Mouse (Mus musculus): Measurements from ENCODE around the gene Slc39a2. TPM values are rescaled to one million over a fixed set of nuclear protein-coding genes. Genes with fewer than 3 reads are reported as not detected.
"Not testable (repeated sequence)": the region's sequence is repeated elsewhere in the genome, so short reads cannot be mapped to it uniquely, and the experiment has no call there.

Slc39a2 gene
- polyA plus RNA-seq, 1 experiment from 2014 or later: 1.5 TPM

- H3K4me3 ChIP-seq: no peak overlapping the region
- no peaks in the 10 kb centered on the region for H3K27me3 ChIP-seq
- no peak overlapping the region for H3K4me2 ChIP-seq
- H3K36me3 ChIP-seq: no peaks in the 10 kb centered on the region
- WGBS: 86% methylated on average over 16 of the region's 16 CpGs
- no peak overlapping the region for H3K9ac ChIP-seq
- H3K9me3 ChIP-seq: no peaks in the 10 kb centered on the region
- H3K27ac ChIP-seq (replicated peaks): no peak overlapping the region
- ATAC-seq (ENCODE audit: low read depth): peak; percentile 52; the same call in 1 of the 2 replicates
- no peaks in the 10 kb centered on the region for H3K4me1 ChIP-seq (replicated peaks)
Measured at GRCm38 (mm10) chr14:51921759-51922570, 29.3 kb downstream of the Slc39a2 start.

- Histone ChIP-seq H3K27me3 (no peaks in the 10 kb centered on the region), H3K4me3 (no peak within 1 kb of the TSS), H3K36me3 (no peaks in the 10 kb centered on the region), H3K27ac (replicated peaks) (no peak within 1 kb of the TSS), H3K4me1 (replicated peaks) (no peaks in the 10 kb centered on the region), H3K4me2 (no peak within 1 kb of the TSS), H3K9ac (no peak within 1 kb of the TSS), H3K9me3 (no peaks in the 10 kb centered on the region)
- 91% methylated on average over 7 of the region's 7 CpGs for WGBS
- ATAC-seq (ENCODE audit: low read depth): no peak
Measured at GRCm38 (mm10) chr14:51922571-51922865, 29.8 kb downstream of the Slc39a2 start, which contains the start of gene Rnase13. Gene Rnase13, minus strand, starts transcription at chr14:51922773.

GRCm38 (mm10) chr14:51922910-51923309 lies 30.2 kb downstream of the Slc39a2 start:
- Histone ChIP-seq H3K9ac (no peak overlapping the region), H3K36me3 (no peaks in the 10 kb centered on the region), H3K27ac (replicated peaks) (no peak overlapping the region), H3K4me2 (no peak overlapping the region), H3K27me3 (no peaks in the 10 kb centered on the region), H3K9me3 (no peaks in the 10 kb centered on the region), H3K4me3 (no peak overlapping the region), H3K4me1 (replicated peaks) (no peaks in the 10 kb centered on the region)
- WGBS: 83% methylated on average over 2 of the region's 2 CpGs
- no peak for ATAC-seq (ENCODE audit: low read depth)

- no peaks in the 10 kb centered on the region for H3K9me3 ChIP-seq
- H3K27me3 ChIP-seq: no peaks in the 10 kb centered on the region
- no peak overlapping the region for H3K27ac ChIP-seq (replicated peaks)
- H3K4me3 ChIP-seq: no peak overlapping the region
- H3K4me1 ChIP-seq (replicated peaks): no peaks in the 10 kb centered on the region
- no peak overlapping the region for H3K4me2 ChIP-seq
- H3K9ac ChIP-seq: no peak overlapping the region
- no peaks in the 10 kb centered on the region for H3K36me3 ChIP-seq
- ATAC-seq (ENCODE audit: low read depth): no peak
- WGBS: 77% methylated on average over 4 of the region's 4 CpGs
Measured at GRCm38 (mm10) chr14:51923492-51923891, 30.8 kb downstream of the Slc39a2 start.

- H3K27me3 ChIP-seq; H3K27ac ChIP-seq (replicated peaks); H3K4me1 ChIP-seq (replicated peaks); H3K9me3 ChIP-seq; H3K4me2 ChIP-seq; H3K9ac ChIP-seq; H3K36me3 ChIP-seq; ATAC-seq (ENCODE audit: low read depth); H3K4me3 ChIP-seq: not testable (repeated sequence)
- 96% methylated on average over 11 of the region's 11 CpGs for WGBS
Measured at GRCm38 (mm10) chr14:51926930-51927329, 34.2 kb downstream of the Slc39a2 start.

GRCm38 (mm10) chr14:51929309-51929943 lies 36.7 kb downstream of the Slc39a2 start:
- no peaks in the 10 kb centered on the region for H3K9me3 ChIP-seq
- H3K27me3 ChIP-seq: no peaks in the 10 kb centered on the region
- 0 out of 2 replicates have a peak, but pooled peaks cover 8% of the 10 kb centered on the region for H3K4me1 ChIP-seq (replicated peaks)
- no peak overlapping the region for H3K27ac ChIP-seq (replicated peaks)
- no peak overlapping the region for H3K4me2 ChIP-seq
- H3K4me3 ChIP-seq: no peak overlapping the region
- 84% methylated on average over 8 of the region's 8 CpGs for WGBS
- H3K9ac ChIP-seq: no peak overlapping the region
- H3K36me3 ChIP-seq: no peaks in the 10 kb centered on the region
- ATAC-seq (ENCODE audit: low read depth): no peak

GRCm38 (mm10) chr14:51929968-51930367 lies 37.3 kb downstream of the Slc39a2 start:
- no peaks in the 10 kb centered on the region for H3K36me3 ChIP-seq
- H3K4me2 ChIP-seq: no peak overlapping the region
- H3K27me3 ChIP-seq: no peaks in the 10 kb centered on the region
- H3K4me1 ChIP-seq (replicated peaks): 0 out of 2 replicates have a peak, but pooled peaks cover 8% of the 10 kb centered on the region
- 76% methylated on average over 9 of the region's 9 CpGs for WGBS
- ATAC-seq (ENCODE audit: low read depth): no peak
- H3K27ac ChIP-seq (replicated peaks): no peak overlapping the region
- H3K9me3 ChIP-seq: no peaks in the 10 kb centered on the region
- H3K9ac ChIP-seq: no peak overlapping the region
- H3K4me3 ChIP-seq: no peak overlapping the region

GRCm38 (mm10) chr14:51930824-51931223 lies 38.1 kb downstream of the Slc39a2 start:
- Histone ChIP-seq H3K4me2 (no peak overlapping the region), H3K9ac (no peak overlapping the region), H3K4me1 (replicated peaks) (0 out of 2 replicates have a peak, but pooled peaks cover 8% of the 10 kb centered on the region), H3K36me3 (no peaks in the 10 kb centered on the region), H3K9me3 (no peaks in the 10 kb centered on the region), H3K27ac (replicated peaks) (no peak overlapping the region), H3K4me3 (no peak overlapping the region), H3K27me3 (no peaks in the 10 kb centered on the region)
- WGBS: 41% methylated on average over 5 of the region's 5 CpGs
- peak; percentile 75 for ATAC-seq (ENCODE audit: low read depth)

- no peak overlapping the region for H3K27ac ChIP-seq (replicated peaks)
- H3K4me1 ChIP-seq (replicated peaks): 0 out of 2 replicates have a peak, but pooled peaks cover 8% of the 10 kb centered on the region
- H3K27me3 ChIP-seq: no peaks in the 10 kb centered on the region
- no peak overlapping the region for H3K4me3 ChIP-seq
- 80% methylated on average over 10 of the region's 10 CpGs for WGBS
- no peak overlapping the region for H3K9ac ChIP-seq
- no peak for ATAC-seq (ENCODE audit: low read depth)
- 0 out of 2 replicates have a peak, but pooled peaks cover under 1% of the 10 kb centered on the region for H3K9me3 ChIP-seq
- no peak overlapping the region for H3K4me2 ChIP-seq
- no peaks in the 10 kb centered on the region for H3K36me3 ChIP-seq
Measured at GRCm38 (mm10) chr14:51932092-51933020, 39.7 kb downstream of the Slc39a2 start.

GRCm38 (mm10) chr14:51939005-51939404 lies 46.3 kb downstream of the Slc39a2 start:
- no peak overlapping the region for H3K4me2 ChIP-seq
- no peaks in the 10 kb centered on the region for H3K36me3 ChIP-seq
- 0 out of 2 replicates have a peak, but pooled peaks cover 4% of the 10 kb centered on the region for H3K9me3 ChIP-seq
- 91% methylated on average over 9 of the region's 9 CpGs for WGBS
- no peak overlapping the region for H3K9ac ChIP-seq
- no peaks in the 10 kb centered on the region for H3K27me3 ChIP-seq
- H3K4me1 ChIP-seq (replicated peaks): peaks cover 5% of the 10 kb centered on the region; the same call in 1 of the 2 replicates
- H3K4me3 ChIP-seq: no peak overlapping the region
- no peak for ATAC-seq (ENCODE audit: low read depth)
- no peak overlapping the region for H3K27ac ChIP-seq (replicated peaks)

GRCm38 (mm10) chr14:51940944-51941560 lies 48.4 kb downstream of the Slc39a2 start:
- Histone ChIP-seq H3K27me3 (no peaks in the 10 kb centered on the region), H3K4me3 (no peak overlapping the region), H3K9ac (no peak overlapping the region), H3K36me3 (no peaks in the 10 kb centered on the region), H3K9me3 (0 out of 2 replicates have a peak, but pooled peaks cover 4% of the 10 kb centered on the region), H3K4me1 (replicated peaks) (peaks cover 5% of the 10 kb centered on the region; the same call in 1 of the 2 replicates), H3K27ac (replicated peaks) (no peak overlapping the region), H3K4me2 (no peak overlapping the region)
- no peak for ATAC-seq (ENCODE audit: low read depth)
- WGBS: 32% methylated on average over 8 of the region's 8 CpGs
